Mouse (Mus musculus) MEL (cell line): ENCODE data around the gene Inpp5e. TPM values are rescaled to one million over a fixed set of nuclear protein-coding genes. Genes with fewer than 3 reads are reported as not detected.

Experiments
- DNase-seq: peaks from one replicate; pipeline ENCODE4 v3.0.0; 2011; ENCODE audit warnings: low read depth, low spot score
- H3K27ac ChIP-seq: 2 replicates; pipeline ENCODE4 v1.5.1; 2012; ENCODE audit warnings: low read depth, mild to moderate bottlenecking, control low read depth, low read length, moderate library complexity; ENCODE audit not compliant: control insufficient read depth
- H3K27me3 ChIP-seq, 2 experiments: fragments of 150-350 bp in 1 of 2; sonication (generic) in 1 of 2; 2 replicates each; pipeline ENCODE4 v1.6.1; 2012; ENCODE audit warnings: low read length in 2 of 2, mild to moderate bottlenecking in 2 of 2, improper control_type of control experiment in 1 of 2, moderate library complexity in 1 of 2; ENCODE audit not compliant: insufficient read depth in 2 of 2, control insufficient read depth in 1 of 2
- H3K36me3 ChIP-seq, 2 experiments: 2 replicates each; pipeline ENCODE4 v1.6.1; 2012 to 2014; ENCODE audit warnings: low read length in 2 of 2, improper control_type of control experiment in 1 of 2, inconsistent platforms in 1 of 2, mild to moderate bottlenecking in 1 of 2; ENCODE audit not compliant: insufficient read depth in 2 of 2, control insufficient read depth in 1 of 2
- H3K4me1 ChIP-seq, 2 experiments: fragments of 150-350 bp in 1 of 2; sonication (generic) in 1 of 2; 2 replicates each; pipeline ENCODE4 v1.6.1; 2012; ENCODE audit warnings: low read length in 2 of 2, improper control_type of control experiment in 1 of 2, mild to moderate bottlenecking in 1 of 2; ENCODE audit not compliant: insufficient read depth in 2 of 2, control insufficient read depth in 1 of 2
- H3K4me3 ChIP-seq, 2 experiments: fragments of 150-350 bp in 1 of 2; sonication (generic) in 1 of 2; 2 replicates each; pipeline ENCODE4 v1.5.1; 2012; ENCODE audit warnings: low read depth in 2 of 2, low read length in 2 of 2, mild to moderate bottlenecking in 2 of 2, moderate library complexity in 2 of 2, control low read depth in 1 of 2, improper control_type of control experiment in 1 of 2; ENCODE audit not compliant: control insufficient read depth in 1 of 2, insufficient read depth in 1 of 2
- H3K79me2 ChIP-seq: 2 replicates; pipeline ENCODE4 v1.6.1; 2012; ENCODE audit warnings: mild to moderate bottlenecking, low read length, moderate library complexity; ENCODE audit not compliant: control insufficient read depth, poor library complexity, insufficient read depth
- H3K9ac ChIP-seq: 2 replicates; pipeline ENCODE4 v1.6.1; 2012; ENCODE audit warnings: low read depth, mild to moderate bottlenecking, control low read depth, low read length, moderate library complexity; ENCODE audit not compliant: control insufficient read depth, poor library complexity, severe bottlenecking
- H3K9me3 ChIP-seq: fragments of 150-350 bp; sonication (generic); replicated peaks from 2 replicates; pipeline ENCODE4 v1.6.1; 2012; ENCODE audit warnings: mild to moderate bottlenecking, low read length, improper control_type of control experiment, moderate library complexity; ENCODE audit not compliant: insufficient read depth
- BHLHE40 ChIP-seq: IDR thresholded peaks from 2 replicates; pipeline ENCODE4 v1.6.1; 2012; ENCODE audit warnings: low read depth, mild to moderate bottlenecking, inconsistent platforms, low read length, improper control_type of control experiment, borderline replicate concordance
- CHD1 ChIP-seq: IDR thresholded peaks from 2 replicates; pipeline ENCODE4 v1.6.1; 2012; ENCODE audit warnings: low read depth, mild to moderate bottlenecking, inconsistent platforms, low read length, improper control_type of control experiment
- CTCF ChIP-seq, 3 experiments: IDR thresholded peaks in 2 of 3; conservative IDR thresholded peaks in 1 of 3; 2 replicates each; pipeline ENCODE4 v1.5.1; 2011 to 2012; ENCODE audit warnings: low read length in 3 of 3, low read depth in 2 of 3, mild to moderate bottlenecking in 2 of 3, improper control_type of control experiment in 1 of 3, inconsistent platforms in 1 of 3, mixed read lengths in 1 of 3, moderate library complexity in 1 of 3; ENCODE audit not compliant: control insufficient read depth in 1 of 3, insufficient read depth in 1 of 3, poor library complexity in 1 of 3, severe bottlenecking in 1 of 3
- E2F4 ChIP-seq: IDR thresholded peaks from 2 replicates; pipeline ENCODE4 v1.6.1; 2011; ENCODE audit warnings: low read depth, low read length, improper control_type of control experiment, borderline replicate concordance
- ELF1 ChIP-seq: IDR thresholded peaks from 2 replicates; pipeline ENCODE4 v1.6.1; 2014; ENCODE audit warnings: low read depth, mild to moderate bottlenecking, inconsistent platforms, low read length, improper control_type of control experiment, moderate library complexity
- GABPA ChIP-seq: IDR thresholded peaks from 2 replicates; pipeline ENCODE4 v1.6.1; 2012; ENCODE audit warnings: low read depth, mild to moderate bottlenecking, inconsistent platforms, low read length, improper control_type of control experiment, moderate library complexity
- GATA1 ChIP-seq: IDR thresholded peaks from 2 replicates; pipeline ENCODE4 v1.6.1; 2011; ENCODE audit warnings: low read depth, low read length, improper control_type of control experiment
- HCFC1 ChIP-seq: IDR thresholded peaks from 2 replicates; pipeline ENCODE4 v1.6.1; 2012; ENCODE audit warnings: low read depth, mild to moderate bottlenecking, inconsistent platforms, low read length, improper control_type of control experiment, moderate library complexity
- JUND ChIP-seq: IDR thresholded peaks from 2 replicates; pipeline ENCODE4 v1.6.1; 2011; ENCODE audit warnings: low read depth, mild to moderate bottlenecking, improper control_type of control experiment, low read length
- KAT2A ChIP-seq: conservative IDR thresholded peaks from 2 replicates; pipeline ENCODE4 v1.6.1; 2012; ENCODE audit warnings: low read depth, low read length, improper control_type of control experiment, inconsistent platforms
- MAFK ChIP-seq: IDR thresholded peaks from 2 replicates; pipeline ENCODE4 v1.6.1; 2011; ENCODE audit warnings: low read depth, mild to moderate bottlenecking, low read length, improper control_type of control experiment, borderline replicate concordance
- MAZ ChIP-seq: IDR thresholded peaks from 2 replicates; pipeline ENCODE4 v1.6.1; 2012; ENCODE audit warnings: low read depth, mild to moderate bottlenecking, inconsistent platforms, low read length, improper control_type of control experiment
- MXI1 ChIP-seq: IDR thresholded peaks from 2 replicates; pipeline ENCODE4 v1.6.1; 2011; ENCODE audit warnings: mild to moderate bottlenecking, low read depth, low read length, improper control_type of control experiment
- MYC ChIP-seq: IDR thresholded peaks from 2 replicates; pipeline ENCODE4 v1.6.1; 2011; ENCODE audit warnings: low read depth, mild to moderate bottlenecking, low read length, improper control_type of control experiment, moderate library complexity
- NELFE ChIP-seq: IDR thresholded peaks from 2 replicates; pipeline ENCODE4 v1.6.1; 2011; ENCODE audit warnings: low read depth, low read length, improper control_type of control experiment
- POLR2AphosphoS2 ChIP-seq: IDR thresholded peaks from 2 replicates; pipeline ENCODE4 v1.6.1; 2011; ENCODE audit warnings: low read length, improper control_type of control experiment
- POLR2AphosphoS5 ChIP-seq: IDR thresholded peaks from 2 replicates; pipeline ENCODE4 v1.6.1; 2012; ENCODE audit warnings: low read depth, borderline replicate concordance, mild to moderate bottlenecking, inconsistent platforms, low read length, moderate library complexity, mixed read lengths
- RAD21 ChIP-seq: IDR thresholded peaks from 2 replicates; pipeline ENCODE4 v1.6.1; 2011; ENCODE audit warnings: mild to moderate bottlenecking, low read depth, low read length, improper control_type of control experiment
- RCOR1 ChIP-seq: IDR thresholded peaks from 2 replicates; pipeline ENCODE4 v1.6.1; 2012; ENCODE audit warnings: low read depth, mild to moderate bottlenecking, inconsistent platforms, low read length, improper control_type of control experiment
- SIN3A ChIP-seq: IDR thresholded peaks from 2 replicates; pipeline ENCODE4 v1.6.1; 2012; ENCODE audit warnings: low read length, improper control_type of control experiment, inconsistent platforms
- TAL1 ChIP-seq: IDR thresholded peaks from 2 replicates; pipeline ENCODE4 v1.6.1; 2012; ENCODE audit warnings: mild to moderate bottlenecking, inconsistent platforms, low read length, moderate library complexity, mixed read lengths
- TBP ChIP-seq: IDR thresholded peaks from 2 replicates; pipeline ENCODE4 v1.8.0; 2011; ENCODE audit warnings: low read depth, low read length, improper control_type of control experiment
- TCF12 ChIP-seq: IDR thresholded peaks from 2 replicates; pipeline ENCODE4 v1.6.1; 2014; ENCODE audit warnings: low read depth, mild to moderate bottlenecking, inconsistent platforms, low read length, improper control_type of control experiment, moderate library complexity
- UBTF ChIP-seq: IDR thresholded peaks from 2 replicates; pipeline ENCODE4 v1.6.1; 2012; ENCODE audit warnings: low read depth, mild to moderate bottlenecking, inconsistent platforms, low read length, improper control_type of control experiment, moderate library complexity, borderline replicate concordance; ENCODE audit not compliant: insufficient read depth
- USF1 ChIP-seq: IDR thresholded peaks from 2 replicates; pipeline ENCODE4 v1.6.1; 2014; ENCODE audit warnings: low read depth, mild to moderate bottlenecking, inconsistent platforms, low read length, improper control_type of control experiment, moderate library complexity
- USF2 ChIP-seq, 2 experiments: IDR thresholded peaks; 2 replicates each; pipeline ENCODE4 v1.6.1; 2011 to 2012; ENCODE audit warnings: improper control_type of control experiment in 2 of 2, low read length in 2 of 2, borderline replicate concordance in 1 of 2, inconsistent platforms in 1 of 2, low read depth in 1 of 2, mild to moderate bottlenecking in 1 of 2; ENCODE audit not compliant: insufficient read depth in 1 of 2
- ZKSCAN1 ChIP-seq: IDR thresholded peaks from 2 replicates; pipeline ENCODE4 v1.6.1; 2012; ENCODE audit warnings: low read depth, mild to moderate bottlenecking, inconsistent platforms, low read length, improper control_type of control experiment, moderate library complexity
- ZNF384 ChIP-seq: IDR thresholded peaks from 2 replicates; pipeline ENCODE4 v1.6.1; 2012; ENCODE audit warnings: low read depth, mild to moderate bottlenecking, inconsistent platforms, low read length, improper control_type of control experiment
- polyA plus RNA-seq, 2 experiments: library from polyadenylated mRNA; stranded (reverse) in 1 of 2; unstranded in 1 of 2; fragments of >175 nt in 1 of 2; fragments of >200 nt in 1 of 2; gene quantifications; 2 replicates each; pipeline versions ENCODE4 v1.2.1 to v1.2.4; 2012; ENCODE audit warnings: low replicate concordance in 2 of 2, low read depth in 1 of 2; ENCODE audit not compliant: insufficient read length in 2 of 2, insufficient read depth in 1 of 2, missing spikeins in 1 of 2
- total RNA-seq: library from RNA; depleted of rRNA; stranded (reverse); fragments of 300-350 nt; gene quantifications from 2 replicates; pipeline ENCODE4 v1.2.3, GENCODE M21; 2012

Gene Inpp5e
- total and polyA plus RNA-seq, 3 experiments, result 11.2 to 17.5 TPM; not detected in 1

DNA sequence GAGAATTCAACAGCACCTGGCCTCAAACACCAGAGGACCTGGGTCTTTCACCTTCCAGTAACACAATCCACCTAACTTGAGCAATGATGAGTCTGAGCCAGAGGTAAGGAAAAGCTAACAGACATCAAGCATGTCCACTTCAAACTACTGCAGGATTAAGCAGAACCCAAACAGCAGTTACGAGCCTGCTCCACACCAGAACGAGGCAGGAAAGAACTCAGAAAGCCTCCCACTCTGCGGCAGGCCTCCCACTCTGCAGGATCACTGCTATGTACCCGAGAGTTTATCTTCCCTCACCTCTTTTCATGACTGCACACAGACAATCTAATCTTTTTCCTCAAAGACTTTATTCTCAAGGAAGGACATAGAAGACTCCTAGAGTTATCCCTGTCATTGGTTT lies 28.2 kb upstream of the Inpp5e start:
- Histone ChIP-seq H3K27ac (no peak overlapping the region), H3K79me2 (peaks cover 4% of the 10 kb centered on the region), H3K9ac (no peak overlapping the region), H3K27me3 (no peaks in the 10 kb centered on the region), H3K4me1 (no peaks in the 10 kb centered on the region), H3K9me3 (no peaks in the 10 kb centered on the region), H3K36me3 (peaks cover 0 to 11% of the 10 kb centered on the region in 2 experiments; a peak in 2 of 4 replicates), H3K4me3 (no peak overlapping the region)
- TF ChIP-seq TAL1 (no peak), MAZ (no peak), BHLHE40 (no peak), RAD21 (no peak), TCF12 (no peak), USF2 (IDR thresholded peaks at IDR 0.05; ENCODE audit: borderline replicate concordance in 1 of 2, insufficient read depth in 1 of 2, low read depth in 1 of 2, low read length in 2 of 2) (no peak), KAT2A (no peak), USF1 (no peak), NELFE (no peak), ZKSCAN1 (no peak), SIN3A (no peak), E2F4 (no peak), JUND (no peak), ELF1 (no peak), MAFK (no peak), TBP (no peak), MYC (no peak), HCFC1 (no peak)
- DNase-seq, result no peak

- Histone ChIP-seq H3K27ac (no peak overlapping the region), H3K79me2 (peaks cover 4% of the 10 kb centered on the region; the same call in 1 of the 2 replicates), H3K4me3 (no peak overlapping the region), H3K27me3 (no peaks in the 10 kb centered on the region), H3K36me3 (peaks cover 0 to 9% of the 10 kb centered on the region in 2 experiments; a peak in 2 of 4 replicates), H3K9ac (no peak overlapping the region), H3K4me1 (no peaks in the 10 kb centered on the region), H3K9me3 (no peaks in the 10 kb centered on the region)
- no peak for TF ChIP-seq GATA1
- no peak for TF ChIP-seq KAT2A
- no peak for TF ChIP-seq CTCF (IDR thresholded peaks at IDR 0.05 in 2 of 3, conservative IDR thresholded peaks at IDR 0.05 in 1 of 3; ENCODE audit: control insufficient read depth in 1 of 3, insufficient read depth in 1 of 3, low read depth in 2 of 3, low read length in 3 of 3, poor library complexity in 1 of 3, severe bottlenecking in 1 of 3)
- no peak for TF ChIP-seq RCOR1
- no peak for TF ChIP-seq ZNF384
- no peak for TF ChIP-seq CHD1
- TF ChIP-seq POLR2AphosphoS2, result no peak
- no peak for TF ChIP-seq MXI1
- TF ChIP-seq MAFK, result no peak
- no peak for TF ChIP-seq GABPA
- no peak for TF ChIP-seq TBP
- no peak for TF ChIP-seq UBTF
- no peak for TF ChIP-seq MYC
- no peak for TF ChIP-seq HCFC1
- TF ChIP-seq JUND, result no peak
- no peak for TF ChIP-seq POLR2AphosphoS5
- no peak for DNase-seq
Measured at GRCm38 (mm10) chr2:26434791-26435572, 26.0 kb upstream of the Inpp5e start.
